Mouse (Mus musculus): Measurements from ENCODE around the gene Dusp1.

DNA sequence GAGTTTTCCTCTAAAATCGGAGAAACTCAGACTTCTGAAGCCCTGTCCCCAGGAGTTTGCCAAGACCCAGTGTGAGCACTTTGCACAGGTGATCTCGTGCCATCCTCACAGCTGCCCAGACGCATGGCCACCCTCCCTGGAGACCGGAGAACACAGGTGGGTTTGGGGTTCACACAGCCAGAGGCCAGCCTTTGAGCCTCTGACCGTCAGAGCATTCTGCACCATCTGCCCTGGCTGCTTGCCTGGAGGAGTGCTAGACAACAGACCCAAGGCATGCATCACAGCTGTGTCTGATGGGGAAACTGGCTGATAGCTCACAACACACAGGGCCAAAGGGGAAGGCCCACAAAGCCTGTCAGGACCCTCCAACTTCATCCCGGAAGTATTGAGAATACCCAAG is 82.3 kb downstream of the Dusp1 start:
- TF ChIP-seq EP300 (IDR thresholded peaks at IDR 0.05; ENCODE audit: insufficient read depth, low read depth, low read length): no peak
- no peak for TF ChIP-seq CTCF (IDR thresholded peaks at IDR 0.05)

Measured in heart, adult 2 months (tissue).